Mouse (Mus musculus) heart, embryonic 13.5 days (tissue): ENCODE data around the gene Fam129b. TPM values are rescaled to one million over a fixed set of nuclear protein-coding genes. Genes with fewer than 3 reads are reported as not detected.

Source experiments
- ATAC-seq: fragments of 200-750 bp; cut with Nextera tagmentation; 2 replicates; pipeline ENCODE4 v1.8.0; 2017; ENCODE audit warnings: moderate TSS enrichment; ENCODE audit not compliant: insufficient number of reproducible peaks, low FRiP score, low TSS enrichment; ENCODE audit errors: extremely low read depth
- H3K27ac ChIP-seq: fragments of 300-500 bp; sonication (generic); replicated peaks from 2 replicates; pipeline ENCODE4 v1.5.1; 2015; ENCODE audit warnings: moderate library complexity, mild to moderate bottlenecking, inconsistent platforms
- H3K27me3 ChIP-seq: fragments of 300-500 bp; sonication (generic); replicated peaks from 2 replicates; pipeline ENCODE4 v1.6.1; 2015; ENCODE audit warnings: mild to moderate bottlenecking, inconsistent platforms
- H3K36me3 ChIP-seq: fragments of 300-500 bp; sonication (generic); 2 replicates; pipeline ENCODE4 v1.6.1; 2015; ENCODE audit warnings: mild to moderate bottlenecking, inconsistent platforms
- H3K4me1 ChIP-seq: fragments of 300-500 bp; sonication (generic); 2 replicates; pipeline ENCODE4 v1.6.1; 2015; ENCODE audit warnings: inconsistent platforms
- H3K4me2 ChIP-seq: fragments of 300-500 bp; sonication (generic); 2 replicates; pipeline ENCODE4 v1.6.1; 2015; ENCODE audit warnings: inconsistent platforms, mild to moderate bottlenecking, moderate library complexity
- H3K4me3 ChIP-seq: fragments of 300-500 bp; sonication (generic); 2 replicates; pipeline ENCODE4 v1.5.1; 2015; ENCODE audit warnings: moderate library complexity, mild to moderate bottlenecking, inconsistent platforms
- H3K9ac ChIP-seq: fragments of 300-500 bp; sonication (generic); 2 replicates; pipeline ENCODE4 v1.6.1; 2015; ENCODE audit warnings: inconsistent platforms, mild to moderate bottlenecking, moderate library complexity
- H3K9me3 ChIP-seq: fragments of 300-500 bp; sonication (generic); 2 replicates; pipeline ENCODE4 v1.6.1; 2016; ENCODE audit warnings: inconsistent platforms
- WGBS: fragments of 180-500 bp; shearing (Covaris S2); methylation state at CpG from one replicate; pipeline ENCODE4 v1.1.7; 2015; ENCODE audit warnings: mixed read lengths; 5-methylcytosine and 5-hydroxymethylcytosine counted together
- polyA plus RNA-seq: library from polyadenylated mRNA; unstranded; fragments of >200 nt; fragmentation: Nextera tagmentation; extraction: Ambion mirVana; gene quantifications from 2 replicates; pipeline ENCODE4 v1.2.1, GENCODE M21; 2015

Fam129b gene
- polyA plus RNA-seq, 1 experiment from 2014 or later = 46.4 TPM

- peak overlapping the region; percentile 33; the same call in 1 of the 2 replicates for H3K27ac ChIP-seq
- H3K36me3 ChIP-seq = peaks cover 29% of the 10 kb centered on the region
- 50% methylated on average over 8 of the region's 8 CpGs for WGBS
- H3K9ac ChIP-seq = peak overlapping the region; percentile 63
- H3K9me3 ChIP-seq = no peaks in the 10 kb centered on the region
- peaks cover 83% of the 10 kb centered on the region for H3K4me1 ChIP-seq
- no peak overlapping the region for H3K4me3 ChIP-seq
- no peak for ATAC-seq
- no peak overlapping the region for H3K4me2 ChIP-seq
- H3K27me3 ChIP-seq = no peaks in the 10 kb centered on the region
Observed at GRCm38 (mm10) chr2:32895606-32896106, 19.7 kb downstream of the Fam129b start.

- H3K27ac ChIP-seq = peak overlapping the region; percentile 33
- ATAC-seq = no peak
- peaks cover 80% of the 10 kb centered on the region for H3K4me1 ChIP-seq
Observed at GRCm38 (mm10) chr2:32896507-32897147, 20.7 kb downstream of the Fam129b start.

GRCm38 (mm10) chr2:32898983-32899382 lies 23.1 kb downstream of the Fam129b start:
- H3K27me3 ChIP-seq = no peaks in the 10 kb centered on the region
- no peaks in the 10 kb centered on the region for H3K9me3 ChIP-seq
- 50% methylated on average over 7 of the region's 7 CpGs for WGBS
- H3K4me1 ChIP-seq = peaks cover 76% of the 10 kb centered on the region
- no peak overlapping the region for H3K4me3 ChIP-seq
- peaks cover 15% of the 10 kb centered on the region for H3K36me3 ChIP-seq
- no peak for ATAC-seq
- H3K9ac ChIP-seq = no peak overlapping the region
- no peak overlapping the region for H3K4me2 ChIP-seq
- no peak overlapping the region for H3K27ac ChIP-seq

More at GRCm38 (mm10) chr2:32896507-32897147, 20.7 kb downstream of the Fam129b start:
- peak overlapping the region; percentile 63 for H3K9ac ChIP-seq
- peaks cover 33% of the 10 kb centered on the region for H3K36me3 ChIP-seq
- no peak overlapping the region for H3K4me3 ChIP-seq
- H3K27me3 ChIP-seq = no peaks in the 10 kb centered on the region
- H3K4me2 ChIP-seq = no peak overlapping the region
- WGBS = 42% methylated on average over 10 of the region's 10 CpGs
- H3K9me3 ChIP-seq = no peaks in the 10 kb centered on the region

- Histone ChIP-seq H3K9ac (no peak overlapping the region), H3K4me1 (peaks cover 80% of the 10 kb centered on the region), H3K9me3 (no peaks in the 10 kb centered on the region), H3K4me3 (no peak overlapping the region), H3K27me3 (no peaks in the 10 kb centered on the region), H3K36me3 (peaks cover 10% of the 10 kb centered on the region), H3K27ac (no peak overlapping the region), H3K4me2 (no peak overlapping the region)
- no peak for ATAC-seq
- WGBS = 82% methylated on average over 9 of the region's 9 CpGs
Observed at GRCm38 (mm10) chr2:32902126-32902525, 26.2 kb downstream of the Fam129b start.

GRCm38 (mm10) chr2:32903470-32903869 lies 27.6 kb downstream of the Fam129b start:
- peaks cover 10% of the 10 kb centered on the region for H3K36me3 ChIP-seq
- H3K4me3 ChIP-seq = no peak overlapping the region
- WGBS = 65% methylated on average over 4 of the region's 4 CpGs
- H3K27ac ChIP-seq = peak overlapping the region; percentile 41; the same call in 1 of the 2 replicates
- no peak overlapping the region for H3K4me2 ChIP-seq
- H3K27me3 ChIP-seq = no peaks in the 10 kb centered on the region
- H3K9me3 ChIP-seq = no peaks in the 10 kb centered on the region
- H3K9ac ChIP-seq = peak overlapping the region; percentile 21; the same call in 1 of the 2 replicates
- no peak for ATAC-seq
- peaks cover 80% of the 10 kb centered on the region for H3K4me1 ChIP-seq

- Histone ChIP-seq H3K4me1 (peaks cover 80% of the 10 kb centered on the region), H3K27ac (peak overlapping the region; percentile 39)
- 63% methylated on average over 5 of the region's 5 CpGs for WGBS
Observed at GRCm38 (mm10) chr2:32904637-32905036, 28.7 kb downstream of the Fam129b start.

GRCm38 (mm10) chr2:32905297-32905696 lies 29.4 kb downstream of the Fam129b start:
- H3K9ac ChIP-seq = 0 out of 2 replicates have a peak overlapping the region, but pooled peaks have one; percentile 41
- no peak overlapping the region for H3K4me2 ChIP-seq
- no peaks in the 10 kb centered on the region for H3K9me3 ChIP-seq
- H3K27me3 ChIP-seq = no peaks in the 10 kb centered on the region
- H3K36me3 ChIP-seq = peaks cover 20% of the 10 kb centered on the region
- 76% methylated on average over 8 of the region's 8 CpGs for WGBS
- ATAC-seq = no peak
- H3K27ac ChIP-seq = peak overlapping the region; percentile 39; the same call in 1 of the 2 replicates
- H3K4me3 ChIP-seq = no peak overlapping the region
- H3K4me1 ChIP-seq = peaks cover 78% of the 10 kb centered on the region

More at GRCm38 (mm10) chr2:32904637-32905036, 28.7 kb downstream of the Fam129b start:
- no peak for ATAC-seq
- H3K27me3 ChIP-seq = no peaks in the 10 kb centered on the region
- no peaks in the 10 kb centered on the region for H3K9me3 ChIP-seq
- no peak overlapping the region for H3K4me3 ChIP-seq
- peaks cover 13% of the 10 kb centered on the region for H3K36me3 ChIP-seq
- H3K4me2 ChIP-seq = no peak overlapping the region
- H3K9ac ChIP-seq = 0 out of 2 replicates have a peak overlapping the region, but pooled peaks have one; percentile 41

- Histone ChIP-seq H3K36me3 (peaks cover 35% of the 10 kb centered on the region), H3K27ac (peak overlapping the region; percentile 96), H3K4me3 (no peak overlapping the region), H3K27me3 (no peaks in the 10 kb centered on the region), H3K4me2 (no peak overlapping the region), H3K9ac (peak overlapping the region; percentile 72), H3K4me1 (peaks cover 79% of the 10 kb centered on the region), H3K9me3 (no peaks in the 10 kb centered on the region)
- WGBS = 51% methylated on average over 8 of the region's 8 CpGs
- no peak for ATAC-seq
Observed at GRCm38 (mm10) chr2:32907442-32907841, 31.5 kb downstream of the Fam129b start.

GRCm38 (mm10) chr2:32908272-32908671 lies 32.4 kb downstream of the Fam129b start:
- peak overlapping the region; percentile 96 for H3K27ac ChIP-seq
- no peaks in the 10 kb centered on the region for H3K9me3 ChIP-seq
- peak overlapping the region; percentile 53 for H3K4me2 ChIP-seq
- H3K36me3 ChIP-seq = peaks cover 42% of the 10 kb centered on the region
- ATAC-seq = peak; percentile 47
- peak overlapping the region; percentile 72 for H3K9ac ChIP-seq
- H3K4me1 ChIP-seq = peaks cover 81% of the 10 kb centered on the region
- H3K4me3 ChIP-seq = 0 out of 2 replicates have a peak overlapping the region, but pooled peaks have one; percentile 8
- 1% methylated on average over 6 of the region's 6 CpGs for WGBS
- H3K27me3 ChIP-seq = no peaks in the 10 kb centered on the region

GRCm38 (mm10) chr2:32908796-32909195 lies 32.9 kb downstream of the Fam129b start:
- ATAC-seq = 0 out of 2 replicates have a peak, but pooled peaks have one; percentile 18
- Histone ChIP-seq H3K27ac (peak overlapping the region; percentile 96), H3K4me1 (peaks cover 77% of the 10 kb centered on the region)

GRCm38 (mm10) chr2:32911639-32912182 lies 35.8 kb downstream of the Fam129b start:
- H3K4me2 ChIP-seq = no peak overlapping the region
- H3K36me3 ChIP-seq = peaks cover 56% of the 10 kb centered on the region
- H3K27ac ChIP-seq = 0 out of 2 replicates have a peak overlapping the region, but pooled peaks have one; percentile 17
- no peak overlapping the region for H3K9ac ChIP-seq
- no peak overlapping the region for H3K4me3 ChIP-seq
- ATAC-seq = no peak
- H3K4me1 ChIP-seq = peaks cover 69% of the 10 kb centered on the region
- no peaks in the 10 kb centered on the region for H3K9me3 ChIP-seq
- H3K27me3 ChIP-seq = no peaks in the 10 kb centered on the region
- WGBS = 73% methylated on average over 7 of the region's 7 CpGs

More at GRCm38 (mm10) chr2:32908796-32909195, 32.9 kb downstream of the Fam129b start:
- Histone ChIP-seq H3K9ac (peak overlapping the region; percentile 72), H3K27me3 (no peaks in the 10 kb centered on the region), H3K4me2 (peak overlapping the region; percentile 53), H3K36me3 (peaks cover 46% of the 10 kb centered on the region), H3K4me3 (0 out of 2 replicates have a peak overlapping the region, but pooled peaks have one; percentile 8), H3K9me3 (no peaks in the 10 kb centered on the region)
- 11% methylated on average over 11 of the region's 11 CpGs for WGBS
